Mouse (Mus musculus) duodenum, adult 2 months (tissue): ENCODE data around the gene Olfr391-ps. TPM values are rescaled to one million over a fixed set of nuclear protein-coding genes. Genes with fewer than 3 reads are reported as not detected.

Source experiments
- polyA plus RNA-seq: library from polyadenylated mRNA; depleted of rRNA; stranded (reverse); fragments of >200 nt; gene quantifications from 2 replicates; pipeline ENCODE4 v1.2.3, GENCODE M21; 2012; ENCODE audit warnings: low replicate concordance; rRNA removed

Olfr391-ps gene
- not detected in 2 replicates for polyA plus RNA-seq

DNA sequence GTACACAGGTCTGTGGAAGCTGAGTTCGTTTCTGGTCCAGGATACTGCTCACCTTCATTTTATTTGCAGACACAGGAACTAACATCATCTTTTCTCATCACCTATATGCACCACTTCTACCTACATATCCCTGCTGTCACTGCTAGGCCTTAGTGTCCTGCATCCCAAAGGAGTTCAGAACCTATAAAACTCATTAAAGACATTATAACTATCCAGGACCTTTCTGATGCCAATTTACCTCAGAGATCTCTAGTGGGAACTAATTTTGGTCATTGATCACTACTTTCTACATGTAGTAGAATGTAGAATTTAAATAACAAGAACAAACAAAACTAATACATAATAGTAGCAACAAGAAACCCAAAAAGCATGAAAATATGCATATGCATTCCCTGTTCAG lies at the start of gene Olfr391-ps:
Gene Olfr391-ps, minus strand, starts transcription at position 101 of the 400 bp plus-strand sequence.

GRCm38 (mm10) chr11:73851354-73851753 lies 48.5 kb upstream of the Olfr391-ps start, which contains the start of gene Olfr393:
Gene Olfr393 (minus strand): TSS chr11:73851454.

GRCm38 (mm10) chr11:73816949-73817348 lies 14.1 kb upstream of the Olfr391-ps start, which contains the start of gene Olfr392:
Gene Olfr392 (minus strand): TSS chr11:73817049.

DNA sequence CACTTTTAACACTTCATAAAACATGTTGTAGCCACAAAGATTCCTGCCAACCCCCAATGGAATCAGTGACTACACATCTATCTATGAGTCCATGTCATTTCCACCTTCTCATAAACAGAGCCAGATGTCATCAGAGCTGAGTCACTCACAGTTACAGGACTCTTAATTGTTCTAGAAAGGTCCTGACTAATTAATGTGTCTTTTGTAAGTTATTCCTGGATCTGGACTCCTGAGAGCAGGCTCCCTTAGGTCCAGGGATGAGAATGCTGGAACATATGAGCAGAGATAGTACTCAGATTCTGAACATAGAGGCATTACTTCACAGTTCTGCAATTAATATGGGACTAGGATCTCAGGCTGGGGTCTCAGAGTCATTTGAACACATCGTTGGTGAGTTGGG lies 20.2 kb downstream of the Olfr391-ps start, which contains the start of gene Olfr390:
Gene Olfr390, plus strand, starts transcription at position 301 of the 400 bp plus-strand sequence.

DNA sequence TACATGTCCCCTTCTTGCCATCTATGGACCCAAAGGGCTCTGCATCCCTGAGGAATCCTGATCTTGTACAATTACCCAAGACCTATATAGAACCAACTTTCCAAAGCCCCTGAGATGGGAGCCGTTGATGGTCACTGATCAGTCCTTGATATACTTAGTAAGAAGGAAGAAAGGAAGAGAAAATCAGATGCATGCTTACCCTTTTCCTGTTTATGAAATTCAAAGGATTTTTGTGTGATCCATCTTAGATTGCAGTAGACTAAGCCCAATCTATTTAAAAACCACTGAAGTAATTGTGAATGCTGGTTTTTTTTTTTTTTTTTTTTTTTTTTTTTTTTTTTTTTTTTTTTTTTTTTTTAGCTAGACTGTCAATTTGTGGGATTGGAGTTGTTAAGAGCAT lies 22.2 kb downstream of the Olfr391-ps start, which contains the start of gene Olfr389:
Gene Olfr389, minus strand, starts transcription at position 101 of the 400 bp plus-strand sequence.

Other genes with a start within 250 kb of the Olfr391-ps start
- gene Olfr385, start 210.0 kb downstream of the Olfr391-ps start, polyA plus RNA-seq: not detected in 2 replicates
- gene Olfr384, start 204.5 kb downstream of the Olfr391-ps start, polyA plus RNA-seq: not detected in 2 replicates
- gene Zfp735, start 114.3 kb downstream of the Olfr391-ps start, polyA plus RNA-seq: not detected in 2 replicates
- not detected in 2 replicates for gene Olfr389, start 22.3 kb downstream of the Olfr391-ps start, polyA plus RNA-seq
- gene Olfr390, start 20.1 kb downstream of the Olfr391-ps start, polyA plus RNA-seq: not detected in 2 replicates
- not detected in 2 replicates for gene Olfr392, start 14.0 kb upstream of the Olfr391-ps start, polyA plus RNA-seq
- not detected in 2 replicates for gene Olfr393, start 48.4 kb upstream of the Olfr391-ps start, polyA plus RNA-seq
- gene Olfr394, start 87.7 kb upstream of the Olfr391-ps start, polyA plus RNA-seq: not detected in 2 replicates
- gene Olfr395, start 106.2 kb upstream of the Olfr391-ps start, polyA plus RNA-seq: not detected in 2 replicates
- not detected in 2 replicates for gene Olfr23, start 133.6 kb upstream of the Olfr391-ps start, polyA plus RNA-seq
- not detected in 2 replicates for gene Olfr397, start 157.8 kb upstream of the Olfr391-ps start, polyA plus RNA-seq
- gene Olfr398, start 187.4 kb upstream of the Olfr391-ps start, polyA plus RNA-seq: not detected in 2 replicates